Mouse (Mus musculus) thymus, adult 2 months (tissue): ENCODE results near the gene Alg5. TPM values are rescaled to one million over a fixed set of nuclear protein-coding genes. Genes with fewer than 3 reads are reported as not detected.

Source experiments
- DNase-seq: peaks from one replicate; pipeline ENCODE4 v3.0.0; 2021
- H3K27ac ChIP-seq: fragments of 200-500 bp; 2 replicates; pipeline ENCODE4 v1.5.1; 2012; ENCODE audit warnings: low read length, control low read depth; ENCODE audit not compliant: control insufficient read depth, insufficient read depth
- H3K27me3 ChIP-seq: fragments of 200-500 bp; 2 replicates; pipeline ENCODE4 v1.6.1; 2012; ENCODE audit warnings: mild to moderate bottlenecking, low read length, moderate library complexity, mixed read lengths; ENCODE audit not compliant: control insufficient read depth, insufficient read depth
- H3K36me3 ChIP-seq: fragments of 200-500 bp; 2 replicates; pipeline ENCODE4 v1.6.1; 2012; ENCODE audit warnings: mild to moderate bottlenecking, low read length, moderate library complexity; ENCODE audit not compliant: control insufficient read depth, insufficient read depth
- H3K4me1 ChIP-seq: fragments of 200-500 bp; replicated peaks from 2 replicates; pipeline ENCODE4 v1.6.1; 2012; ENCODE audit warnings: low read length; ENCODE audit not compliant: control insufficient read depth, insufficient read depth
- H3K4me3 ChIP-seq: fragments of 200-500 bp; 2 replicates; pipeline ENCODE4 v1.5.1; 2012; ENCODE audit warnings: mild to moderate bottlenecking, low read length, control low read depth, moderate library complexity; ENCODE audit not compliant: control insufficient read depth, insufficient read depth
- CTCF ChIP-seq: fragments of 200-500 bp; IDR thresholded peaks from 2 replicates; pipeline ENCODE4 v1.5.1; 2012; ENCODE audit warnings: mild to moderate bottlenecking, control low read depth, low read length, moderate library complexity, borderline replicate concordance; ENCODE audit not compliant: control insufficient read depth, poor library complexity, insufficient read depth; ENCODE audit errors: extremely low read depth
- POLR2A ChIP-seq: fragments of 200-500 bp; IDR thresholded peaks from 2 replicates; pipeline ENCODE4 v1.6.1; 2012; ENCODE audit warnings: mild to moderate bottlenecking, low read length, control low read depth, moderate library complexity; ENCODE audit not compliant: control insufficient read depth, poor library complexity, insufficient read depth; ENCODE audit errors: extremely low read depth
- WGBS: fragments of 180-500 bp; shearing (Covaris S2); methylation state at CpG from one replicate; pipeline ENCODE4 v1.1.7; 2018; 5-methylcytosine and 5-hydroxymethylcytosine counted together
- polyA plus RNA-seq: library from polyadenylated mRNA; depleted of rRNA; stranded (reverse); fragments of >200 nt; gene quantifications from 2 replicates; pipeline ENCODE4 v1.2.3, GENCODE M21; 2012

The Alg5 gene
- polyA plus RNA-seq, 1 experiment: 15.7 TPM

DNA sequence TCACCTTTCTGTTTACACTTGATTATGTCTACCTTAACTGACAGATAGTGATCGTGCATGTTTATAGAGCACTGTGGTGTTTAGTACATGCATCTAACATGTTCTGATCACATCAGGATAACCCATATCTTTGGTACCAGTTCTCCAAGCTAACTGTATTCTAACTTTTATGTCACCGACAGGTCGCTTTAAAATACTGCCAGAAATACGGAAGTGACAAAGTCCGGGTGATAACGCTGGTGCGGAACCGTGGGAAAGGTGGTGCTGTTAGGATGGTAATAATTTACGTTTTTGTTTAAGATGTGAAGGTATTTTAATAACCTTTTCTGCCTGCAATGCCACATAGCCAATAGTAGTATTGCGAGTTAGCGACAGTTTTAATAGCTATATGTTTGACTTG is 6.6 kb downstream of the Alg5 start:
- Histone ChIP-seq H3K27ac (no peak overlapping the region), H3K4me1 (no peaks in the 10 kb centered on the region), H3K27me3 (no peaks in the 10 kb centered on the region), H3K36me3 (peaks cover 52% of the 10 kb centered on the region), H3K4me3 (no peak overlapping the region)
- DNase-seq: no peak
- WGBS: 98% methylated on average over 11 of the region's 11 CpGs
- TF ChIP-seq POLR2A (no peak), CTCF (no peak)

DNA sequence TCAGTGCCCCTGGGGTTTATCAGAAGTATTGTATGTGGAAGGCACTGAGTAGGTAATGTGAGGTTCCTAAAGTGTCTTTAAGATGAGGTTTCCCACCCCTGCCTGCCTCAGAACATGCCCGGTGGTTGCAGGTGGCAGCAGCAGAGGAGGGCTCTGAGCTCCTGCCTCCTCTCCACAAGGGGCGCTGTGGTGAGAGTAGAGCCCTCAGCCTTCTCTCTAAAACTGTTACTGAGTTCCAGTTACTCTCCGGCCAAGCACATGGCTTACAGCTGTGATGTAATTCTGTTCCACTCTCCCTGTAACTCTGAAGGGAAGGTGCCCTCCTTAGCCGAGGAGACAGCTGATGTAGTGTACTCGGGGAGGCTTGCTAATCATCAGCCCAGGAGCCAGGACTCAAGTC is 10.5 kb downstream of the Alg5 start:
- Histone ChIP-seq H3K27ac (no peak overlapping the region), H3K36me3 (peaks cover 81% of the 10 kb centered on the region), H3K4me1 (no peaks in the 10 kb centered on the region), H3K4me3 (no peak overlapping the region), H3K27me3 (no peaks in the 10 kb centered on the region)
- TF ChIP-seq CTCF: peak; percentile 53; the same call in 1 of the 2 replicates
- TF ChIP-seq POLR2A: no peak
- DNase-seq: peak; percentile 26
- 79% methylated on average over 5 of the region's 5 CpGs for WGBS

DNA sequence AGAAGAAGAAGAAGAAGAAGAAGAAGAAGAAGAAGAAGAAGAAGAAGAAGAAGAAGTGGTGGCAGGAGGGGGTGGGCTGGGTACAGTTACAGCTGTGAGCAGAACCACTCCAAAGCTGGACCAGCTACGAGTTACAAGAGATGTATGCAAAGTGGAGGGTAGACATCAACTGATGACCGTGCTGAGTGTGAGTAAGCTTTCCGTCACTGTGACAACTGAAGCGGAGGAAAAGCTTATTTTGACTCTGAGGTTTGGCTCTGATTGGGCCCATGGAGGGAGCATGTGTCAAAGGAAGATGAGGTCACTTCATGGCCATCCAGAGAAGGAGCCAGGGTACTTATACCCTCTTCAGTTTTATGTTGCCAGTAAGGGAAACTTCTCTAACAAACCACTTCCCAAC is 18.1 kb downstream of the Alg5 start:
- Histone ChIP-seq H3K27me3 (no peaks in the 10 kb centered on the region; the same call in 1 of the 2 replicates), H3K4me1 (no peaks in the 10 kb centered on the region), H3K36me3 (peaks cover 18% of the 10 kb centered on the region), H3K27ac (no peak overlapping the region), H3K4me3 (no peak overlapping the region)
- DNase-seq: no peak
- WGBS: 88% methylated on average over 4 of the region's 4 CpGs
- TF ChIP-seq CTCF: no peak
- no peak for TF ChIP-seq POLR2A

DNA sequence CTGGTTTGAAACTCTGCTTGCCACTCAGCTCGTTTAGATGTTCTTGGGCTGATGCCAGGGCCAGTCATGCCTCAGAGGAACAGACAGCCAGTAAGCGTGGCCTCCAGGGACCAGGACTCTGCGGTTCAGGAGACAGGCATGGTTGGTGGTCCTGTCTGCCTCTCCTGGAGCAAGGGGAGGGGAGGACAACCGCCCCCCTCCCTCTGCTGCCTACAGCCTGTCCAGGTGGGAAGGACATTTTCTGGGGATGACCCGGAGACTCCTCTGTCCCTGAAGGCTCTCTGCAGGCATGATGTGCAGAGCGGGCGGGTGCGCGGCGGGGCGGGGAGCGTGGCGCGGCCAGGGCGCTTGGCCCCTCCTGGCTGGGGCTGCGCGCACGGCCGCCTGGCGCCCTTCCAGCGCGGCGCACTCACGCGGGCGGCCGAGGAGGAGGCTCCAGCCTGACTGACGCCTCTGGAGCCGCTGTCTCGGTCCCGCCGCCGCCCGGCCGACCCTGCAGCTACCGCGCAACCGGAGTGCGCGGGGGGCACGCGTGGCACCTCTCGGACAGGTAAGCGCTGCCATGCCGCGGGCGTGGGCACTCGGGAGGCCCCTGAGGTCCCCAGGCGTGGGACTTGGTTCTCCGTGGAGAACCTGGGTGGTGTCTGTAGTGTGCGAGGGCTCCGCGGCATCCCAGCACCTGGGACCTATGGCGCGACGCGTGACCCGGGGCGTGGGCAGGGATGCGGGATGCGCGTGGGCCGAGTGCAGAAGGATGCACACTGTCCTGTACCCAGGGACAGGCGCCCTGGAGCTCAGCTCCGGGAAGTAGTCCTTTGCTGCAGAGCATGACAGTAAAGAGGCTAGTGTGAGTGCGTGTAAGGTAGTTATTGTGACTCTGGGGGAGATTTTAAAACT is 20.1 kb downstream of the Alg5 start, which contains the start of gene Smad9:
TSS of gene Smad9 (plus strand) at position 438 of the 897 bp plus-strand sequence.
- WGBS: 3% methylated on average over 66 of the region's 66 CpGs
- no peak within 1 kb of the TSS for H3K27ac ChIP-seq
- no peaks in the 10 kb centered on the region; the same call in 1 of the 2 replicates for H3K36me3 ChIP-seq
- no peaks in the 10 kb centered on the region; the same call in 1 of the 2 replicates for H3K27me3 ChIP-seq
- H3K4me3 ChIP-seq: no peak within 1 kb of the TSS
- TF ChIP-seq CTCF (no peak), POLR2A (no peak)
- no peaks in the 10 kb centered on the region for H3K4me1 ChIP-seq
- DNase-seq: no peak

DNA sequence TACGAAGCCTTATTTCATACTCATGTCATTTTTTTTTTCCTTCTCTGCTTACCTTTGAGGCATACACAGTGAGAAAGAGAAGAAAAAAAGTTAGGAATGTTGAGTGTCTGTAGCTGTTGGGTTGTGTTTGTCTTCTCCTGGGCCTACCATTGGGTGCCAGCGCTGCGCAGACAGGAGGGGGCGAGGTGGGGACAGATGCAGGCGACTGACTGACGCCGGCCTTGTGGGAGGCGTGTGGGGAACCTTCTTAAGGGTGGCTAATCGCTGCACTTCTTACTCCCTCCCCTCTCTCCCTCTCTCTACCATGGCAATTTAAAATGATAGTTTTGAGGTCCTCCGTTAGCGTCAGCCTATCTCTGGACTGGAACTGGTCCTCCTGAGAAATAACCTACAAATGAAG is 20.7 kb downstream of the Alg5 start:
- DNase-seq: no peak
- no peaks in the 10 kb centered on the region for H3K36me3 ChIP-seq
- WGBS: 9% methylated on average over 11 of the region's 11 CpGs
- H3K27ac ChIP-seq: no peak overlapping the region
- no peak overlapping the region for H3K4me3 ChIP-seq
- TF ChIP-seq CTCF (no peak), POLR2A (no peak)
- H3K4me1 ChIP-seq: no peaks in the 10 kb centered on the region
- no peaks in the 10 kb centered on the region; the same call in 1 of the 2 replicates for H3K27me3 ChIP-seq

DNA sequence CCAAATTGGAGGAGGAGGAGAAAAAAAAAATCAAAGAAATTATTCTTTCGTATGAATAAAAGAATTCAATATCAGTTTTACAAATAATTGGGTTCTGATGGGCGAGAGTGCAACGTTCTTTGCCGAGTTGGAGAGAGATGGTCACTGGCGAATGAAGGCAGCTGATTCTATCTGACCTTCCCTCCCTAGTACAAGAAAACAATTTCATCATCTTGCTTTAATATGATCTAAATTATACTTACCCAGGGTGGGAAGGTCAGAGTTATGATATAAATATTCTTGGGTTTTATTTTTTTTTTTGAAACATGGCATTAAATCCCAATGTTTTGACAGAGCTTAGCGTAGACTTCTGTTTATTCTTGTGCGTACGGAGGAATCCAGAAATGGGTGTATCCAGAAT is 22.1 kb downstream of the Alg5 start:
- H3K27ac ChIP-seq: no peak overlapping the region
- no peaks in the 10 kb centered on the region for H3K36me3 ChIP-seq
- no peak for TF ChIP-seq CTCF
- TF ChIP-seq POLR2A: no peak
- 97% methylated on average over 8 of the region's 8 CpGs for WGBS
- H3K4me3 ChIP-seq: no peak overlapping the region
- no peaks in the 10 kb centered on the region for H3K4me1 ChIP-seq
- H3K27me3 ChIP-seq: no peaks in the 10 kb centered on the region; the same call in 1 of the 2 replicates
- DNase-seq: no peak

DNA sequence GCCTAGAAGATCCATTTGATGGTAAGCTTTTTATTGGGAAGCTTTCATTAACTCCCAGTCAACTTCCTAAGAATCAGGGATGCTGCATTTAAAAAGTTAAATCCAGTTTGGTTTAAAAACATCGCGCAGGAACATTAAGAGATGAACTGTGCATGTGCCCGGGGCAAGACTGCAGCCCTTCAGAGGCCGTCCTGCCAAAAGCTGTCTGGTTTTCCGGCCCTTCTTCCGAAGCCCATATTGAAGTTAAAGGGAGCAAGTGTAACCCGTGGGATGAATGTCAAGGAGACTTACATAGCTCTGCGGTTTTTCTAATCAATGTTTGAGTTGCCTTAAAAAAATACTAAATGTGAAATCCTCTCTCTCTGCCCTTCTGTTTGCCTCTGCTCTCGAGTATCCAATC is 23.9 kb downstream of the Alg5 start:
- H3K4me3 ChIP-seq: no peak overlapping the region
- H3K36me3 ChIP-seq: no peaks in the 10 kb centered on the region
- H3K4me1 ChIP-seq: no peaks in the 10 kb centered on the region
- H3K27me3 ChIP-seq: no peaks in the 10 kb centered on the region; the same call in 1 of the 2 replicates
- 92% methylated on average over 9 of the region's 9 CpGs for WGBS
- no peak for TF ChIP-seq CTCF
- no peak for DNase-seq
- H3K27ac ChIP-seq: no peak overlapping the region
